Mouse (Mus musculus) natural killer cell, adult 2 months (primary cell): Measurements from ENCODE around the gene Mrgpra3.

ENCODE experiments used
- DNase-seq, 2 experiments: peaks; one replicate each; pipeline ENCODE4 v3.0.0; 2022; ENCODE audit warnings: low spot score in 2 of 2

The Mrgpra3 gene

GRCm38 (mm10) chr7:47601272-47601671 lies at the start of gene Mrgpra3:
Gene Mrgpra3 (minus strand): TSS chr7:47601372.
- DNase-seq, result no peak
